ENCODE assay signal across 10 mouse cellular contexts in the genomic region with DNA sequence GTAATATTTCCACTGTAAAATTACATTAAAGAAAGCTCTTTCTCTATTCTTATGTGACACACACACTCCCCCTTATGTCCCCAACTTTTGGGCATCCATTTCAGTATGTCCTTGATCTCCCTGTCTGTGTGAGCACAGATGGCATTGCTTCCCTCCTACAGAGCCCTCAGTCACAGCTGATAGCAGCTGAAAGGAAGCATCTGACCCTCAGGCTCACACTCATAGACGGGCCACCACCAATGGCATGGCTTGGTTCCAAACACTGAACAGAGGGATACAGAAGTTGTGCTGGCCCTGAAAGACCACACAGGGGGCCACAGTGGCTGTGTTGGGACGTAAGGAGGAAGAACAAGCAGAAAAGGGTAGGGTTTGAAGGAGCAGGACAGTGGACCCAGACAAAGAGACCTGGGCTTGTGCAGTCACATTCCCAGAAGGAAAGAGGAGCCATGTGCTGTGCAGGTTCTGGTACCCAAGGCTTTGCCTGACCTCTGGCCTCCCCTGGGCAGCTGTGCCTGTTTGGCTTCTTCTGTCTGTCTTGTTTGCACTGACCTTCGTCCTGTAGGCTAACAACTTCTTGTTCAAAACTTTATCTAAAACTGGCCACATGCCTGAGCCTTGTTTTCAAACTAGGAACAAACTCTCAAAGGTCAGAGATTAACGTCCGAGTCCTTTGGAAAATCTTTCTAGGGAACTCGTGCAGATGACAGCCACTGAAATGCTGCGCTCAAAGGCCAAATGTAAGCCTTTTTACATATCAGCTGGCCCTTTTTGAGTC.
DNase-seq lines count a peak whose midpoint lies in the region; ATAC-seq lines count a peak whose summit lies in the region.
"Had no signal": no experiment of that assay in that cellular context is flagged by ENCODE, and none has a peak within 500 bp of the region (broad histone marks: within the 10 kb centered on the region; RNA-seq: fewer than 3 reads in every experiment).

No protein-coding gene starts in this region.

- 50% methylated on average over 7 of the region's 7 CpGs for WGBS in hindbrain, embryonic 12.5 days
- WGBS in hindbrain, embryonic 11.5 days: 48% methylated on average over 7 of the region's 7 CpGs

- H3K27me3 ChIP-seq in hindbrain, embryonic 12.5 days: no peaks in the 10 kb centered on the region
- no peaks in the 10 kb centered on the region for H3K27me3 ChIP-seq in hindbrain, embryonic 11.5 days (ENCODE audit: control insufficient read depth, insufficient read depth, low read length)

- peak; percentile 8 to 29 for DNase-seq in adrenal gland, postnatal 36 days
- DNase-seq in adrenal gland, postnatal 4 days (ENCODE audit: low spot score in 2 of 2): no peak
- DNase-seq in hindbrain, embryonic 11.5 days (ENCODE audit: low spot score): no peak
- peak; percentile 69 to 80 for DNase-seq in kidney, postnatal 25 days
- no peak for DNase-seq in layer of hippocampus, adult 18-20 months (ENCODE audit: low spot score in 2 of 2)
- DNase-seq: lung, postnatal 4 days had no signal

- no peak overlapping the region for H3K4me2 ChIP-seq in hindbrain, embryonic 12.5 days (replicated peaks)
- H3K4me2 ChIP-seq in hindbrain, embryonic 11.5 days (replicated peaks; ENCODE audit: low read depth, low read length): no peak overlapping the region
- H3K4me2 ChIP-seq: heart, embryonic 12.5 days had no signal

- 0 out of 2 replicates have a peak, but pooled peaks have one; percentile 40 for ATAC-seq in hindbrain, embryonic 12.5 days (ENCODE audit: low FRiP score)
- ATAC-seq in hindbrain, embryonic 11.5 days (ENCODE audit: low FRiP score): no peak
- ATAC-seq in common myeloid progenitor, adult 5-6 weeks (replicated peaks; ENCODE audit: low read depth, poor library complexity, severe bottlenecking): peak; percentile 50; the same call in 1 of the 2 replicates
- no peak for ATAC-seq in erythroblast, adult 5-6 weeks (replicated peaks; ENCODE audit: low FRiP score, poor library complexity, severe bottlenecking)

- no peak overlapping the region for H3K4me3 ChIP-seq in hindbrain, embryonic 12.5 days
- H3K4me3 ChIP-seq in hindbrain, embryonic 11.5 days (ENCODE audit: low read depth, low read length): no peak overlapping the region
- H3K4me3 ChIP-seq: heart, embryonic 12.5 days had no signal

- H3K27ac ChIP-seq in hindbrain, embryonic 12.5 days: no peak overlapping the region
- H3K27ac ChIP-seq in hindbrain, embryonic 11.5 days (ENCODE audit: low read depth, low read length): no peak overlapping the region

- H3K36me3 ChIP-seq in hindbrain, embryonic 12.5 days: no peaks in the 10 kb centered on the region
- no peaks in the 10 kb centered on the region for H3K36me3 ChIP-seq in hindbrain, embryonic 11.5 days (ENCODE audit: control insufficient read depth, insufficient read depth, low read length)
- H3K36me3 ChIP-seq: heart, embryonic 12.5 days had no signal

- no peaks in the 10 kb centered on the region for H3K4me1 ChIP-seq in hindbrain, embryonic 12.5 days
- H3K4me1 ChIP-seq in hindbrain, embryonic 11.5 days (replicated peaks; ENCODE audit: control insufficient read depth, insufficient read depth, low read length): no peaks in the 10 kb centered on the region

- H3K9me3 ChIP-seq in hindbrain, embryonic 12.5 days (replicated peaks): no peaks in the 10 kb centered on the region
- H3K9me3 ChIP-seq in hindbrain, embryonic 11.5 days (ENCODE audit: control insufficient read depth, low read length): no peaks in the 10 kb centered on the region
- H3K9me3 ChIP-seq: heart, embryonic 12.5 days had no signal

- H3K9ac ChIP-seq in hindbrain, embryonic 12.5 days: no peak overlapping the region
- no peak overlapping the region for H3K9ac ChIP-seq in hindbrain, embryonic 11.5 days (ENCODE audit: low read depth, low read length)
- H3K9ac ChIP-seq: heart, embryonic 12.5 days had no signal

Comparison
In these comparisons a context has a peak if more than half of its experiments do, and no peak if none do; other contexts are left out.
1. DNase-seq: peak in adrenal gland, postnatal 36 days (2 of 2) and kidney, postnatal 25 days (2 of 2); none in adrenal gland, postnatal 4 days (0 of 2), hindbrain, embryonic 11.5 days (single experiment) and layer of hippocampus, adult 18-20 months (0 of 2).
2. ATAC-seq: peak in hindbrain, embryonic 12.5 days (single experiment) and common myeloid progenitor, adult 5-6 weeks (single experiment); none in hindbrain, embryonic 11.5 days (single experiment) and erythroblast, adult 5-6 weeks (single experiment).